Mouse (Mus musculus) right cerebral cortex, postnatal 25 days (tissue): Measurements from ENCODE around the gene Fkbp2.

Source experiments
- DNase-seq: peaks from one replicate; pipeline ENCODE4 v3.0.0; 2022

Fkbp2 gene

DNA sequence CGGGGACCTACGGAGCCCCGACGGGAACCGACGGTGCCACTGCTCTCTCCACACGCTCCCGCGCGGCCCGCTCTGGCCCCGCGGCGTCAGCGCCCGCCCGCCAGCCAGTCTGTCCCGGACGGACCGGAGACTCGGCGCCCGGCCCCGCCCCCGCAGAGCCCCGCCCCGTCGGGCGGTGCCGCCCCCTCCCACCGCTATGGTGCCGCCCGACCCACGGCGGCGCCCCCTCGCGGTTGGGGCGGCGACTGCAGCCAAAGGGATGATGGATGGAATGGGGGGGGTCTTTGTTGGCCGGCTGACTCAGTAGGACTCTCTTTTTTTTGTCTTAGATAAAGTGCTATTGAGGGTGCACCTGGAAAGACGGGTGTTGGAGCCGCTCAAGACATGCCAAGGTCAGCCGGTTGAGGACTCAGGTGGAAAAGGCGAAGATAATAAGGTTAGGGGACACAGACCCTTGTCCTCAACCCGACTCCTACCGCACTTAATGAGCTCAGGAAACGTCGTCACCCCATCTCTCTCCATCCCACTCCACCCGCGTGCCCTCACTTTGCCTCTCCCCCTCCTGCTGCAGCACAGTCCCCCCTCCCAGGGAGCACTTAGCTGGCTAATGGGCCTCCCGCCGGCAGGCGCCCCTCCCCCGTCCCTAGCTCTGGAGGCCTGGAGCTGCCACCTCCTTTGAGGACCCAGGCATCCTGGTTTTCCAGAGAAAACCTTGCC lies 10.5 kb downstream of the Fkbp2 start:
- no peak for DNase-seq

DNA sequence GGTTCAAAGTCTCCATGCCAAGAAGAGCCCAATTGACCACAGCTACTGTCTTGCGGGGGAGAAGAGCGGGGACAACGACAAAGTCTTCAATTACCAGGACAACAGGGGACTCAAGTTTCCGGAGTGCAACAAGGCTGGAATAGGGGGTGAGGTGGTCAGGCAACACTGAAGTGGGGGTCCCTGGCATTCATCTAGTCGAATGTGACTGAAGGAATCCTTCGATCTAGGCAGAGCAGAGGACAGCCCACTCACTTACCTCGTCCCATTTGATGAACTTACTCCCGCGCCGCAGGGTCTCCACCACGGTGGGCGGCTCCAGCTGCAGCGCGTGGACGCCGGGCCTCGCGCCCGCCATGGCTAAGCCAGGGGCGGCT lies 11.0 kb downstream of the Fkbp2 start:
- DNase-seq, result no peak

DNA sequence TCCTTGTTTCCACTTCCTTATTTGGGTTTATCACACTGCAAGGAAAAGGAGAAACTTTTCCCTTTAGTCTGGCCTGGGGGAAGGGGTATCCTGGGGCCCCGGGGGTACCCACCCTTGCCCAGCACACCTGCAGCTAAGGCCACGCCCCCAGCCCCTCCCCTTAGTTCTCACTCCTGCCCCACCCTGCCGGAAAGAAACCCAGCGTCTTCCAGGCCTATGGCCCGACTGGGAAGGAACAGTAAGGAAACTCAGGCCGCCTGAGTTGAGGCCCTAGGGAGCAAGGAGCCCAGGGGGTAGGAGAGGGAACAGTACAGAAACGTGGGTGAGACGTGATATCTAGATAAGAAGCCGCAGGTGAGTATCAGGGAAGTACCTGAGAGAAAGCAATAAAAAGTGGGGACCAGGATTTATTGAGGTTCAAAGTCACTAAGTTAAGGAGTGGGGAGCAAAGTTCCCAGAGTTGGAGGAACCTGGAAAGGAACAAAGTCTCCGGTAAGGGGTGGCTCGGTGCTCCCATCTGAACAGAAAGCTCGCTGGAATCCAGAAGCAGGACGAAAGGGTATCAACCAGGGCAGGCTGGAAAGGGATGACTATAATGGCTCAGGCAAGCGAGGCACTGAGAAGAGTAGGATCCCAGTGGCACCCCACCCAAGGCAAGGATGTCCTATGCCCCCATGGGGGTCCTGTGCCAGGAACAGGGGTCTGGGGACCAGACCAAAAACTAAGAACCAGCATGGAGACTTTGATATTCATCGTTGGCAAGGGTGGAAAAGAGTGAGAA lies 11.6 kb downstream of the Fkbp2 start:
- DNase-seq, result no peak

DNA sequence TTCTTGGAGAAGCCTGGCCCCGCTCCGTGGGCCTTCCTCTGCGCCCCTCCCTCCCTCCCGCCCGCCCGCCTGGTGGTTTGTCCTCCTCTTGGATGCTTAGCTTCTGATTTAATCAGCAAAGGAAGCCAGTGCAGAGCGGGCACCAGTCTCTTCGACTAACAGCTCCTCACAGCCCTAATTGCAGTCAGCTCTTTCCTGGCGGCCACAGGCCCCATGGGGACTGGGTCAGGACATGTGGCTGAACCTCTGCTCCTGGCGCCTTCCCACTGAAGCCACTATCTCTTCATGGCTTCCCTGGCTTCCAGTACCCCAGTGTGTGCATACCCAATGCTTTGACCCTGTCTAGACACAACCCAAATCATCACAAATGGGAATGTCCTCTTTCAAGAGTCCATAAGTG lies 23.8 kb downstream of the Fkbp2 start:
- DNase-seq, result no peak

DNA sequence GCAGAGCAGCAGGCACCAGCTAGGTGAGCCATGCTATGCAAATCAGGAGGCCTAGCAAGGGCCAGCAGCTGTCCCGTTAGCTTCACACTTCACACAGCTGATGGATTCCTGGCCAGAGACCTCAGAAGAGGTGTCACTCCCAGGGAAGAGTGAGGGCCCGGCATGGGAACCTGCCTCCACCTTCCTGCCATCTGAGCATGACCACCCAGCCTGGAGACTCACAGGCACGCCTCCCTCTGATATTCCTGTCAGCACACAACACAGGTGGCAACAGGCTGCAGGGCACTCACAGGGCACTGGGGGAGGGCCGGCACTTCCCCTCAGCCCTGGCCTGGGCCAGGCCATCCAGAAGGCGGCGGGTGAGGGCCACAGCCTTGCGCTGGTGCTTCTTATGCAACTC lies 24.9 kb downstream of the Fkbp2 start:
- DNase-seq, result no peak

DNA sequence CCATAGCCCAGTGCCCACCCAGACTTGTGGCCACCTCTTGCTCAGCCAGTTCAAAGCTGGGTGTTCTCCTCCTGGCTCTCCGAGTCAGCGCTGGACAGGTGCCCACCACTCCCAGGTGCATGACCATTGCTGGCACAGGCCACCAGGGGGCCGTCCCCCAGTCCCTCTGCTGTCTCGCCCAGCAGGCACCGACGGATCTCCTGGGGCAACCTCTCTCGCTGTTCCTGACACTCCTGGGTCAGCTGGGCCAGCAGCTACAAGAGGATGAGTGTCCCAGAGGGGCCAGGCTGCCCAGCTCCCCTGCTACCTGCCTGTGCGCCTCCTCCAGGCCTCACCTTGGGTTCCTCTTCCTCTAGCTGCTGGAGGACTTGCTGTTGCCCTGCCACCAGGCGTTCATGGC lies 26.3 kb downstream of the Fkbp2 start:
- DNase-seq, result no peak

DNA sequence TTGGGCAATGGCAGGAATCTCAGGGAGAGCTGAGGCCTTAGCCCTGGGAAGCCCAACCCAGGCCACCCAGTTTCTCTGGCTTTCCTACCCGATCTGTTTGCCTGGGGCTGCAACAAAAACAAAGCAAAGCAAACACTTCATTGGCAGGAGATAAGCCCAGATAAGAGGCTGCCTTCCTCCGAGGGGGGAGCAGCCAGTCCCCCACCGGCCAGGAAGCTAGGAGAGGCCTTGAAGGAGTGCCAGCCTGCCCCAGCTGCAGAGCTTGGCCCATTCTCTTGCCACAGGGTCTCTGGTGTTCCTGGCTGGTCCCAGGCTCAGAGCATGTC lies 27.6 kb downstream of the Fkbp2 start:
- no peak for DNase-seq

DNA sequence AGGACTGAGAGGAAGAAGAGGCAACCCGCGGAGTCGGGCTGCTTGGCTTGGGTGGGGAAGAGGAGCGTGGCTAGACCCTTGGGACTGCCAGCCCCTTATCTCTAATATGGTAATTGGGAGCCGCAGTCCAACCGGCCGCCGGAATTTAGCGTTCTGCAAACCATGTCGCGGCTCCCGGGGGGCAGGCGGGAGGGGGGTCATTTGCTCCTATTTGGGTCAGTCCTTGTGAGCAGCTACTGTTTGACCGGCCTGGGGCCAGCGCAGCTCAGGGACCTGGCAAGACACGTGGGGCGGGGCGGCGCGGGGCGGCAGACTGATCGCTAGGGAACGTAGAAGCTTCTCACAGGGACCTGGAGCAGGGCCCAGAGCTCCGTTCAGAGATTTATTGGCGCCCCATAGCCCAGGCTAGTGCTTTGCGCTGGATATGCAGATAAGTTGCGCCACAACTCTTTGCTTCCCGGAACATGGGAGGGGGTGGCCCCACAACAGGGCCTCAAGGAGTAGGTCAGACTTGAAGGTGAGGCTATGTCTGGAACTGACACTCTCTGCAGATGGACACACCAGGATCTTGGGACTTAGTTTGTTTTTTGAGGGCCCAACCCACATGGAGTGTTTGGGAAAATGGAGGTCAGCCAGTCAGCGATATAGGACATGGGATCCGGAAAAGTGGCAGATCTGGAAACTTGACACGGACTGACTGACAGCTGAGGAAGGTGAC lies 28.1 kb downstream of the Fkbp2 start:
- DNase-seq, result peak; percentile 74

DNA sequence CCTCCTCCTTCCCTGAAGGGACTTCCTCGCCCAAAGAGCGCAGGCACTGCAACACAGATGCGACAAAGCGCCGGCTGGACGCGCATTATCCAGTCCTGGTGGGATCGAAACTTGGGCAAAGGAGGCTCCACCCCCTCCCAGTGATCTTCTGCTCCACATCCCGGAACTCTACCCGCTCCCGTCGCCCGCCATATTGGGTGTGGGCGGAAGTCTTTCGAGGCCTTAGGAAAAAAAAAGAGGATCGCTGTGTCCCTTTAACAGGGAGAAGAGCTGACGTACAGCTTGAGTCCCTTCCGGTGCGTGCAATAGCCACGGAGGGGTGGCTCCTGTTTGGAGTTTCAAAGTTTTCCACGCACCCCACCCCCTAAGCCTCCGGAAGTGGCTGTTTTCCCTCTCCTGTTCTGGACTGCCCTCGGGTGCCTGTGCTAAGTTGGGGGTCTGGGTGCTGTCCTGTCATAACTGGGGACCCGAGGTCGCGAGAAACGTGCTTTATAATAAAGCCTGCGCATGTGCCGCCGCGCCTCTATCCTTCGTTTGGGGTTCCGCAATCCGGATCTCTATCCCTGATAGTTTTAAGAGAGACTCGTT lies 28.8 kb downstream of the Fkbp2 start:
- peak; percentile 92 for DNase-seq

DNA sequence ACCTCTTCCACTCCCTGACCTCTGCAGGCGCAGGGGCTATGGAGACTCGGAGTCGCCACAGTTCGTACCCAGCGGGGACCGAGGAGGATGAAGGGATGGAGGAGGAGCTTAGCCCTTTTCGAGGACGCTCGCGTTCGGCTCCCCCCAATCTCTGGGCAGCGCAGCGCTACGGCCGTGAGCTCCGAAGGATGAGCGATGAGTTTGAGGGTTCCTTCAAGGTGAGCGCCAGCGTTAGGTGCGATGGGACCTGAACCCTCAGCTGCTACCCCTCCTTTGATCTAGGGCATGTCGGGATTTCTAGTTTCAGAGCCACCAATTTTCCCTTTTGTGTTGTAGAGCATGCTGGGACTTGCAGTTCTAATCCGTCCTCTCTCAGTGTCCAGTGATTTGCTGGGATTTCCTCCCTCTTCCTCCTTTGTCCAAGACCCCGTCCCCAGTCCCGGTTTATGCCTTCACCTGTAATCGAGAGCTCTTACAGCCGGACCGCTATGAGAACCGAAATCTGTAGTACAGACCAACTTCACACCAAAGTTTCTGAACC lies 29.6 kb downstream of the Fkbp2 start:
- peak; percentile 68 for DNase-seq

DNA sequence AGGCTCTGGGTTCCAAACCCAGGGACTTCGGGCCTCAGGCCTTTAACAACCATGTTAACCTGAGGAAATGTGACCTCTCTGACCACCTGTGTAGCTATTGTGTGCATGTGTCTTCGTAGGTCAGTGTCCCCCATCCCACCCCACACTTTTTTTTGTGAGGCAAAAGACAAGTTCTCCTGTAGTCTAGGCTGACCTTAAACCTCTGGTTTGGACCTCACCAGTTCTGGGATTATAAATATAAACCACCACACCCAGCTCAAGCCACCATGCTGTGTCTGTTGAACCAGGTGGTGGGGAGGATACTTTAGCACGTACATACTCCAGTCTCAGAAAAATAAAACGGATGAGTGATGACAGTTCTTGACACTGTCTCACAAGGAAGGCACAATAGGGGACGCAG lies 30.4 kb downstream of the Fkbp2 start:
- no peak for DNase-seq

DNA sequence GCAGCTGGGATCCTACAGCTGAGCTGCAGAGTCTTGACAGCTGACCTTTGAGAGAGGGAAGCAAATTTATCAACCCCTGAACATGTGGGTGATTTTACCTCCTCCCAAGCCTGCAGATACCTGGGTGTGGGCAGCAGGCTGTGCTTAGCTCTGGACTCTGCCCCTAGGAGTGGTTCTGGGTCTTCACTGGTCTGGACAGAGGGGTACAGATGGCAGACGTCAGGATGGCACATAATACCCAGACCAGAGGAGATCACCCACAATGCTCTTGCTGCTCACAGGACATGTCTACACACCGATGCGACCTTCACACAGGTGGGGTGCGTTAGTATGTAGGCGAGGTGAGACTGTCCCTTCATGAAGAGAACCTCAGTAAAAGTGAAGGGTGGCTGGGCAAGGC lies 30.8 kb downstream of the Fkbp2 start:
- DNase-seq, result no peak

DNA sequence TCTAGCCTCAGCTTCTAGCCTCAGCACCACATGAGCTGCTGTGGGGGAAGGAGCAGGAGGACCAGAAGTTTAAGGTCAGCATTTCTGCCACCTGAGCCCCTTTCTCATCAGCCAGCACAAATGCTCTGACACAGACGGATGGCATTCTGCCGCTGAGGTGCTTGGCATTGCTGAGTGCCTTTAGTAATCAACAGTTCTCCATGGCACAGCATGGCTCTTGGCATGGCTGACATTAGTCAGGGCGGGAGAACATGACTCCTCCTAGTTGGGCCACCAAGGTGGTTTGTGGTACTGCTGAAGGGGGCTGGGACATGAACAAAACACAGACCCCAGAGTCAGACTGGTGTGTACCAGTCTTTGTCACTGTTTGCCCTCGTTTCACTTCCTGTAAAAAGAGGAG lies 32.1 kb downstream of the Fkbp2 start:
- DNase-seq, result no peak

DNA sequence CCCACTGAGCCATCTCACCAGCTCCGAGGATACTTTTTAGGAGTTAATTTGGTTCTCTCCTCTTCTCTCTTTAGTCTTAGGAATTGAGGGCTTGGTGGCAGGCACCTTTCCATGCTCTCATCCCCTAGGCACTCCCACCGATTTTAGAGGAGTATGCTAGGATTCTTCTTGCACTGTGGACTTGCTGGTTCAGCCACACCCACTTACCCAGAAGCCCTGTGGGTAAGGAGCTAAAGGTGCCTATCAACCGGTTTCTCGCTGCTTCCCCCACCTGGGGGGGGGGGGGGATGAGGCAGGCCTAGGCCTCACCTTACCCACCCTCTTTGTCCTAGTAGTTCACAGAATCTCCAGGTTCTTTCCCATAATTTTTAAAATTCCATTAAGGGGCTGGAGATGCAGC lies 32.6 kb downstream of the Fkbp2 start:
- no peak for DNase-seq

DNA sequence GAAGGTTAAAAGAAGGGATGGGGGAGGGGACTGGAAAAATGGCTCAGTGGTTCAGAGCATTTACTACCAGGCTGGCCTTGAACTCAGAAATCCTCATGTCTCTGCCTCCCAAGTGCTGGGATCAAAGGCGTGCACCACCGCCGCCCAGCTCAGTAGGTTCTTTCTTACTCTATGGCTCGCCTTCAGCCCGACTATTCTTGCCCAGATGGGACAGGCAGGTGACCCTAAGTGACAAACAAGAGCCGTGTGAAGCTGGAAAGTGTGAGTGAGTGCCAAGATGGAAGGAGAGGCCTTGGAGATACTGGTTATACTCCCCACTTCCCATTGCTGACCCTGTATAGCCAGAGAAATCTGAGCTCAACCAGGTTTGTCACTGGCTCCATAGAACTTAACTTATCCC lies 36.6 kb downstream of the Fkbp2 start:
- no peak for DNase-seq

DNA sequence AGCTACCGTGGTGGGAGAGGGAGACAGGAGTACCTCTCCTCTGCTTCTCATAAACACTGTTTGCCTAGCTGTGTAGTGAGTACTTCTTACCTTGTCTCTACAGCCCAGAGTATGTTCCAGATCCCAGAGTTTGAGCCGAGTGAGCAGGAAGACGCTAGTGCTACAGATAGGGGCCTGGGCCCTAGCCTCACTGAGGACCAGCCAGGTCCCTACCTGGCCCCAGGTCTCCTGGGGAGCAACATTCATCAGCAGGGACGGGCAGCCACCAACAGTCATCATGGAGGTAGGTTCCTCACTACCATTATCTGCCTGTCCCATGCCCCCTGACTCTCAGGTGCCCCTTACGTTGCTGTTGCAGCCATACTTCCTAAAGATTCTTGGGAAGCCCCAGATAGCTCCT lies 37.5 kb downstream of the Fkbp2 start:
- DNase-seq, result no peak

DNA sequence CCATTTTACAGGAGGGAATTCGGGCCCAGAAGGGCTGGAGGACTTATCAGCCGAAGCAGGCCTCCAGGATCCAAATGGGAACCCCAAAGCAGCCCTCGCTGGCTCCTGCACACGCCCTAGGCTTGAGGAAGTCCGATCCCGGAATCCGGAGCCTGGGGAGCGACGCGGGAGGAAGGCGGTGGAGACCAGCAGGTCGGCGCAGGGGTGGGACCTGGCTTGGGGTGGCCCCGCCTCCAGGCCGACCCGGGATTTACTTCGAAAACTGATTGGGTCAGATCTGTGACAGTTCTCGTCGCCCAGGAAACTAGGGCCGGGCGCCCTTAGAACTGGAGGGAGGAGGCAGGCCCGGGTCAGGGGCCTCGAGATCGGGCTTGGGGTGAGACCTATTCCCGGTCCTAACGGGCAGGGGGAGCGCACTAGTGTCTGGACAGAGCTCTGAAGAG lies 38.0 kb downstream of the Fkbp2 start, which contains the start of gene Gpr137:
Gene Gpr137, minus strand, starts transcription at position 232 of the 443 bp plus-strand sequence.
- DNase-seq, result peak; percentile 92

DNA sequence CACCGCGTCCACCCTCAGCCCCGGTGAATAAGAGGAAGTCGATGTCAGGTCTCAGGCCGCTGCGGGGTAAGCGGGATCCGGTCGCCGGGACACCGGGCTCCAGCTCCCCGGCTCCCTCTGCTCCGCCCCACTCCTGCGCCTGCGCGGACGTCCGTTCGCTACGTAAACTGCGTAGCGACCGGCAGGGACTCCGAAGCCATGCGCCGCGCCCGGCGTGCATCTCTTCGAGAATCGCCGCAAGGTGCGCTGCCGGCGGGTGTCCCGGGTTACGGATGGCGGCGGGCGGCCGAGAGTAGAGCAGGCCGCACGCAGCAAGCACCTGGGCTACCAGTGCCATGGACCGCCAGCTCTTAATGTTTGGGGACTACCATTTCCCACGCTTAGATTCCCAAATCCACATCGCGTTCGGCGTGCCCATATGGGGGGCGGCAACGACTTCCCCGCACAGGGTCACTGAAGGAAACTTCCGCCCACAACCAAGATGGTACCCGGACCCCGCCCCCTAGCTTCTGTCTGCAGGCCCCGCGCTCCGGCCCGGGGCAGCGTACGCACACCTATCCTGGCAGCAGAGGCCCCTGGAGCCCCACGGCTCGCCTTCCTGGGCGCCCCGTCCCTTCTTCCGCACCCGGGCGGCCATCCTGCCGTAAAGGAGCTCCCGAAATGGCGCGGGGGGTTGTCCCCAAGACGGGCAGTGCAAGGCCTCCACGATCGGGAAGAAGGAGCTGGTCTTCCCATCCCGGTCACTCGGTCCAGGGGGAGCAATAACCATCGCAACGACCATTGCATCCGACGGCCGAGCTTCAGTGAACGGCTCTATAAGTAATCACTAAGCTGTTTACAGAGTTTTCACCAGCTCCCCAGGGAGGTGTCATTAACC lies 38.7 kb downstream of the Fkbp2 start, which contains the start of gene Bad:
Gene Bad, plus strand, starts transcription at position 490 of the 877 bp plus-strand sequence.
- peak; percentile 94 for DNase-seq

DNA sequence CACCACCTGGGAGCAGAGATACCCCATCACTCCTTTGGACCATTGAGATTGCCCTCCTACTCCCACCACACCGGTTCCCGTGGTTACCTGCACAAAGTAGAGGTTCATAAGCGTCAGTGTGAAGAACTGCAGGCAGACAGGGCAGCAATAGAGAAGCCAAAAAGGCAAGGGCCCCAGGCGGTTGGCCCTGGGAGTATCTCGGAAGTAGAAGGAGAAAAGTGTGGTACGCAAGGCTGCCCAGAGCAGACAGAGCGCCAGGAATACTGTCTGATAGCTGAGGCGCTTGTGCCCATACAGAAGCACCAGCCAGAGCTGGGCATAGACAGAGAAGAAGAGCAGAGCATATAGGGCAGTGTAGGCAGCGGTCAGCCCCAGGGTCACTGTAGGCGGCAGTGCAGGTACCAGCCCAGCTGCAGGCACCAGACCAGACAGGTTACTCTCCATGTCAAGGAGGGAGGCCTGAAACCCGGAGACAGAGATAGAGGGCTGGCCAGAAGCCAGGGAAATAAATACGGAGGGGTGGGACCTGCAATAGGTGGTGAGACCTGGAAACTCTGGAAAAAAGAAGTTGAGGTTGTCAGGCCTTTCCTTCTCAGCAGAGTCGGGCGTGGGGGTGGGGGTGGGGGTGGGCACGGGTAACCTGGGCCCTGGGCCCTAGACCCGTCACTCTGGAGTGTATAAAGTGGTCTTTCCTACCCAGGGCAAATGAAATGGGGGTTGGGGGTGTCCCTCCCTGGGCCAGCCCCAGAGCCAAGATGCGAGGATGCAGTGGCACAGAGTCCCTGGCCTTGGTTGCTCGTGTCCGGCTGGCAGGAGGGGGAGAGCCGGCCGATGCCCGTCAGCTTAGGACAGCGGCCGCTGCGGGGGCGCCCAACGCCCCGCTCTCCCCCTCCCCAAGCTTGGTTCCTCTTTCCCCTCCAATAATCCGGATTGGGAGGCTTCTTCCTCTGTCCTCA lies 39.6 kb downstream of the Fkbp2 start:
- no peak for DNase-seq

DNA sequence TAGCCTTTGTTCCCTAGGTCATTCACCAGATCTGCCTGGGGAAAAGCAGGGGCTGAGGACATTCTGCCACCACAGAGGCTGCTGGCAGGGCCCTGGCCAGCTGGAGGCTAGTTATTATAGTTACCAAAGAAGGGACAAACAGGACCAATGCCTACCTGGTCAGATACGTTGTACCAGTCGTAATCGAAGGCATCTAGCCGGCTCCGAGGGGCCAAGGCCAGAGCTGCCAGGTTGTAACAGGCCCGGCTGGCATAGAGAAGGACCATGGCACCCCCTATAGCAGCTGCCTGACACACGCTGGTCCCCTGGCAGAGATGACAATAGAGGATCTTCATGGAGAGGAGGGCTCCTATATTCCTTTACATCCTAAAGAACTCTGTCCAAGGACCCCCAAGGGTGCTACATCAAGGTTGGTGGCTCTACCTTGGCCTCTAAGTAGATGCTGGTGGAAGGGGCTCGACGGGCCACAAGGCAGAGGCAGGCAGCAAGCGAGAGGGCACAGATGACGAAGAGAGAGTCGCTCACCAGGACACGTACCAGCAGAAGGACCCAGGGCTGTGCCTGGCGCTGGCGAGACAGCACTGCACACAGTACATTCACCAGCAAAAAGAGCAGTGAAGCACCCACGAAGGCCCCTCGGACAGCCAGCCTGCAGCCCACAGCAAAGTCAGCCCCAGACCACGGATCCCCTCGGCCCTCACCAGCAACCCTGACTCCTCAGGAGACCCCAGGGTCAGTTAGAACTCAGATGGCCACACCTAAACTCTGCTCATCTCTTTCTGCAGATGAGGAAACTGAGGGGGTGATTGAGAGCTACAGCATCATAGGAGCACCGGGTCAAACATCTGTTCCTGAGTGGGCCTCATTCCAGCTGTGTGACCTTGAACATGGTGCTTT lies 40.9 kb downstream of the Fkbp2 start:
- no peak for DNase-seq
